16 mouse cellular contexts compared by ENCODE assay signal in genomic region chr9:43122379-43122778, GRCm38 (mm10). TPM values are rescaled to one million over a fixed set of nuclear protein-coding genes. Genes with fewer than 3 reads are reported as not detected.
DNase-seq lines count a peak whose midpoint lies in the region; ATAC-seq and TF ChIP-seq lines count a peak whose summit lies in the region.
"Had no signal": no experiment of that assay in that cellular context is flagged by ENCODE, and none has a peak within 500 bp of the region (broad histone marks: within the 10 kb centered on the region; RNA-seq: fewer than 3 reads in every experiment).

No protein-coding gene starts in this region.

- no peak overlapping the region for H3K27ac ChIP-seq in kidney, embryonic 16.5 days (ENCODE audit: low read length)
- H3K27ac ChIP-seq: embryonic facial prominence, embryonic 12.5 days; forebrain, embryonic 15.5 days had no signal

- no peaks in the 10 kb centered on the region for H3K9me3 ChIP-seq in kidney, embryonic 16.5 days (ENCODE audit: low read length)
- H3K9me3 ChIP-seq: embryonic facial prominence, embryonic 12.5 days; forebrain, embryonic 15.5 days had no signal

- DNase-seq in adrenal gland, postnatal 36 days: peak; percentile 27 to 58
- DNase-seq in adrenal gland, postnatal 10 days: no peak
- peak; percentile 25 for DNase-seq in kidney, postnatal 14 days
- DNase-seq in 416B (ENCODE audit: low read depth): peak; percentile 26
- no peak for DNase-seq in brain, embryonic 14.5 days (ENCODE audit: low read depth)
- DNase-seq in frontal cortex, postnatal 14 days (ENCODE audit: low spot score in 2 of 2): no peak
- no peak for DNase-seq in thymus, postnatal 0 days (ENCODE audit: low spot score)
- DNase-seq: left cerebral cortex, postnatal 4 days; spleen, adult 18-20 months; thymus, adult 2 months had no signal

- H3K36me3 ChIP-seq in kidney, embryonic 16.5 days (ENCODE audit: insufficient read depth, low read length): no peaks in the 10 kb centered on the region
- H3K36me3 ChIP-seq: embryonic facial prominence, embryonic 12.5 days; forebrain, embryonic 15.5 days had no signal

- 34% methylated on average over 1 of the region's 1 CpGs for WGBS in kidney, embryonic 16.5 days

- TF ChIP-seq CTCF in brain, embryonic 14.5 days (IDR thresholded peaks at IDR 0.05; ENCODE audit: borderline replicate concordance, extremely low read depth, insufficient read depth, insufficient read length): peak; percentile 13; the same call in 1 of the 2 replicates

- no peak for ATAC-seq in kidney, embryonic 16.5 days (ENCODE audit: low FRiP score, low TSS enrichment)
- ATAC-seq: activated CD4-positive, CD25-positive, alpha-beta regulatory T cell, adult 4 months; forebrain, embryonic 15.5 days had no signal

- TF ChIP-seq POLR2A in brain, embryonic 14.5 days (IDR thresholded peaks at IDR 0.05; ENCODE audit: borderline replicate concordance, extremely low read depth, insufficient read depth, insufficient read length, poor library complexity, severe bottlenecking): no peak

- H3K4me3 ChIP-seq in kidney, embryonic 16.5 days (ENCODE audit: low read length): no peak overlapping the region
- H3K4me3 ChIP-seq: embryonic facial prominence, embryonic 12.5 days; forebrain, embryonic 15.5 days; myocyte had no signal

- H3K4me1 ChIP-seq in kidney, embryonic 16.5 days (ENCODE audit: insufficient read depth, low read length): 0 out of 2 replicates have a peak, but pooled peaks cover 1% of the 10 kb centered on the region
- H3K4me1 ChIP-seq: embryonic facial prominence, embryonic 12.5 days; forebrain, embryonic 15.5 days had no signal

- H3K4me2 ChIP-seq in kidney, embryonic 16.5 days (replicated peaks; ENCODE audit: low read depth, low read length): no peak overlapping the region
- H3K4me2 ChIP-seq: embryonic facial prominence, embryonic 12.5 days; forebrain, embryonic 15.5 days had no signal

- H3K27me3 ChIP-seq in kidney, embryonic 16.5 days (ENCODE audit: insufficient read depth, low read length): no peaks in the 10 kb centered on the region
- H3K27me3 ChIP-seq: embryonic facial prominence, embryonic 12.5 days; forebrain, embryonic 15.5 days had no signal

- H3K9ac ChIP-seq in kidney, embryonic 16.5 days (replicated peaks; ENCODE audit: low read length): no peak overlapping the region
- H3K9ac ChIP-seq: embryonic facial prominence, embryonic 12.5 days; forebrain, embryonic 15.5 days had no signal

RNA-seq across cellular contexts. Expression of gene Tmem136, which starts 6.0 kb away (rescaled TPM):
- total RNA-seq in adrenal gland, postnatal 36 days (2021): 1 to 10 TPM; 4.8 to 8.7 TPM
- total RNA-seq in adrenal gland, postnatal 10 days (2021): 1 to 10 TPM; 3.9 to 4.1 TPM
- polyA plus RNA-seq in kidney, embryonic 16.5 days (2015; fragmentation: Nextera tagmentation; extraction: Ambion mirVana): 9.2 and 9.7 TPM in 2 replicates
- 22.0 and 27.7 TPM in 2 replicates for polyA plus RNA-seq in brain, embryonic 14.5 days (2012; rRNA removed)
- polyA plus RNA-seq in thymus, postnatal 0 days (2015; fragmentation: Nextera tagmentation; extraction: Ambion mirVana): 0.29 and 1.1 TPM in 2 replicates
- total RNA-seq: megakaryocyte, adult 5-6 weeks had no signal

RNA-seq across cellular contexts. Expression of gene Arhgef12, which starts 15.3 kb away (rescaled TPM):
- total RNA-seq in adrenal gland, postnatal 36 days (2021): 100 to 1,000 TPM; 122 to 142 TPM
- total RNA-seq in adrenal gland, postnatal 10 days (2021): 100 to 1,000 TPM; 104 to 112 TPM
- polyA plus RNA-seq in kidney, embryonic 16.5 days (2015; fragmentation: Nextera tagmentation; extraction: Ambion mirVana): 13.0 and 16.5 TPM in 2 replicates
- 40.0 and 61.9 TPM in 2 replicates for polyA plus RNA-seq in brain, embryonic 14.5 days (2012; rRNA removed)
- 2.2 and 3.1 TPM in 2 replicates for polyA plus RNA-seq in thymus, postnatal 0 days (2015; fragmentation: Nextera tagmentation; extraction: Ambion mirVana)

Comparison
In these comparisons a context has a peak if more than half of its experiments do, and no peak if none do; other contexts are left out.
1. DNase-seq: peak in adrenal gland, postnatal 36 days (2 of 2), kidney, postnatal 14 days (single experiment) and 416B (single experiment); none in adrenal gland, postnatal 10 days (single experiment), brain, embryonic 14.5 days (single experiment), frontal cortex, postnatal 14 days (0 of 2) and thymus, postnatal 0 days (single experiment).